Mouse (Mus musculus) kidney, adult 11 months (tissue): ENCODE results near the gene Eif5.

Source experiments
- DNase-seq: peaks from one replicate; pipeline ENCODE4 v3.0.0; 2022

The Eif5 gene

DNA sequence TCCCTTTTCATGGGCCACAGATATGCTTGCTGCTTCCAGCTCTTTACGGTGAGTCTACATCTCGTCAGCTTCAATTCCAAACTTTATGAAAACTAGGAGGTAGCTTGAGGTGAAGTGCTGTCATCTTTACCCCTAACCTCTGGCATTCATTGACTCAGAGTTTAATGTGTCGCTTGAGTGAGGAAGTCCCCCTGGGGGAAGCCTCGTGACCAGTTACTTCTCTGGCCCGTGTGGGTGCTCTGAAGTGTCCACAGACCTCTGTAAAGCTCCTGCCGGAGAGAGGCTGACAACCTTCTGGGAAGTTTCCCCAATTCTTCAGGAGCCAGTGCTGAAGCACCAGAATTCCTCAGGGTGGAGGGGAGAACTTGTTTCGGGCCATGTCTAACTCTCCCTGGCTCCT, 34.6 kb downstream of the Eif5 start:
- DNase-seq: peak; percentile 82

DNA sequence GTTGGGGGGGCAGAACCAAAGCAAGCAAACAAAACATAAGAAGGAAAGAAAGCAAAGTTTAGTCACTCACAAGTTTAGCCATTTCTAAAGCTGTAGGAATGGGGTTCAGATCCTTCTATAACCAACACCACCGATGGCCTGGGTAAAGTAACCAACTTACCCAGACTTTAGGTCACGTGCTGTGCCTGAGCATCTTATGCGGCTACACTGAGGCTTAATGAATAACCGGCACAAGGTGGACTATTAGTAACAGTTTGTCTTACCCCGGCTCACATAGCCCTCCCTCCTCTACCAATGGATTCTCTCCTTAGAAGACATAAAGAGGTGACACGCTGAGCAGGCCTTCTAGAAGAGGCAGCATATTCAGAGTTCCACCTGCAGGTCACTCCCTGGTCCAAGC, 35.5 kb downstream of the Eif5 start:
- peak; percentile 84 for DNase-seq

- peak; percentile 97 for DNase-seq
Observed at GRCm38 (mm10) chr12:111574074-111574886, 36.5 kb downstream of the Eif5 start, which contains the start of gene Mark3. Gene Mark3, plus strand, starts transcription at chr12:111574523.

DNA sequence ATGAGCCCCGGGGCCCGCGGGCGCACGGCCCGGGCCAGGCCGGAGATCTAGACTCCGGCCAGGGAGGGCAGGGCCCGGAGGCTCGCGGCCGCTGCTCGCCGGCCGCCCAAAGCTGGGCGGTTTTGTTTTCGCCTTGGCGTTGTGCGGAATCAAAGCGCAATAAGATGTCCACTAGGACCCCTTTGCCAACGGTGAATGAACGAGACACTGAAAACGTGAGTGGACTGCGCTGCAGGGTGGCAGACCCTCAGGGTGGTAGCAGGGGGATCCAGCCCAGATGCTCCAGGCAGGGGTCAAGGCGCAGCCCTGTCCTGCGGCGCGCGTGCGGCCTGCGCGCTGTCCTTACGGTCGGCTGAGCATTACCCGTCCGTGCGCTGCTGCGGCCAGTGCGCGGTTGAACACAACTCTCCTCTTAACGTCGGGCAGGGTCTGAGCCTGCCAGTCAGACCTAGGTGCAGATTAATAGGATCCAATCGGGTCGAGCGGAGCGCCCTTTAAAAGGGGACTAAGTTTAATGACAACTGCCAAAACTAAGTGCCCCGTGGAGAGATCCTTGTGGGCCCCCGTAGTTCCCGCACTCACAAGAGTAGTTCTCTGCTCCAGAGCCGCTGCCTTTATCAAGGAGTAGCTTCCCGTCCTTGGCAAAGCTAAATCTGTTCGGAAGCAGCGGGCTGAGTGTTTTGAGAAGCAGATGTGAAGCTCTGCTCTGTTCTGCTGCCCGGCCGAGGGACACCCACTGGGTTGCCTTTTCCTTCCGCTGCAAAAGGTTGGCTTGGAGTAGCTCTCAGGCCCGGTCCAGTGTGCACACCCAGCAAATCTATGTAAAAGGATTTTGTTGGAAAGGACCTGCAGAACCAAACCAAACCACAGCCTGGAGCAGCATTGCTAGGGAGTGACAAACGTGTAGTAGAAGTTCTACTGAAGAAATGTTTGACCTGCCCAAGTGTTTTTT, 37.3 kb downstream of the Eif5 start:
- peak; percentile 46 for DNase-seq

- DNase-seq: no peak
Observed at GRCm38 (mm10) chr12:111583058-111583457, 45.2 kb downstream of the Eif5 start.

GRCm38 (mm10) chr12:111584401-111584800, 46.6 kb downstream of the Eif5 start:
- DNase-seq: no peak

DNA sequence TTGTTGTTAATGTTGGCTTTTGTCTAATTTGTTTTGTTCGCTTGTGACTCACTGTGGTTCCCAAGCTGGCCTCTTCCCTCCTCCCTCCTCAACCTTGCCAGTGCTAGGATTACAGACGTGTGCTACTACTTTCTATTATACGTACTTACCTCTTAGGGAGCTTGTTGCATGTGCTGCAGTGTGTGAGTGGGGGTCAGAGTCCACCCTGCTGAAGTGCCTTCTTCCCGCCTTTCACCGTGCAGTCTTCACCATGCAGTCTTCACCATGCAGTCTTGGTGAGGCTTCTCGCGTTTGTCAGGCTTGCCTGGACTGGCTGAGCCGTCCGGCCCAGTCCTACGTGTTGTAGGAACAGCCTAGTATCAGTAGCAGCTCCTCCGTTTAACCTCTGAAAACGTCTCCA, 49.4 kb downstream of the Eif5 start:
- DNase-seq: no peak

GRCm38 (mm10) chr12:111592407-111593021, 54.7 kb downstream of the Eif5 start:
- no peak for DNase-seq

GRCm38 (mm10) chr12:111593775-111594174, 56.0 kb downstream of the Eif5 start:
- no peak for DNase-seq
